Mouse (Mus musculus): ENCODE data around the gene Tgif2lx1. TPM values are rescaled to one million over a fixed set of nuclear protein-coding genes. Genes with fewer than 3 reads are reported as not detected.
"Not testable (repeated sequence)": the region's sequence is repeated elsewhere in the genome, so short reads cannot be mapped to it uniquely, and the experiment has no call there.

The Tgif2lx1 gene
- not detected in 2 replicates for polyA plus RNA-seq (2014; fragmentation: Nextera tagmentation; extraction: Ambion mirVana)

DNA sequence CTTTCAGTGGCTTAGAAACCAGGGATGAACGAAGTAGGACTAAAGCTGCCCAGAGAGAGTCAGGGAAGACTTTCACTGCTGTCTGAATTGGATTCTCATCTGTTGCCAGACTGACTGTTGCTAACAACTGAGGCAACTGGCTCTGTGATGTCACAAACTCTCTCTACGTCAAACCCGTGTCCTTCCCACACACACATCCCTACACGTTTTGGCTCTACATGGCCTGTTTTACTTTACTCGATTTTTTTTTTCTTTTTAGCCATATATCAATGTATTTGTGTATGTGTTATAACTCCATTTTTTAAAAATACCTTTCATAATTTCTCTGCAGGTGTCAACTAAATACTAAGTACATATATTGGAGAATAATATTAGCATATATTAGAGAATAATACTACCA is at the start of gene Tgif2lx1:
Gene Tgif2lx1 (minus strand): TSS at position 101 of the 400 bp plus-strand sequence.
- not testable (repeated sequence) for H3K27me3 ChIP-seq (ENCODE audit: control insufficient read depth, insufficient read depth, low read length); H3K4me2 ChIP-seq (ENCODE audit: low read depth); H3K4me3 ChIP-seq (ENCODE audit: low read depth, low read length); DNase-seq (ENCODE audit: low spot score); H3K9ac ChIP-seq (ENCODE audit: low read length); ATAC-seq (ENCODE audit: insufficient read depth, low FRiP score, low TSS enrichment); H3K27ac ChIP-seq (ENCODE audit: low read depth, low read length); H3K4me1 ChIP-seq (ENCODE audit: control insufficient read depth, insufficient read depth, low read length); H3K9me3 ChIP-seq (ENCODE audit: control insufficient read depth, low read length); H3K36me3 ChIP-seq (ENCODE audit: control insufficient read depth, insufficient read depth, low read length)
- WGBS = no CpG with 5 or more reads among the region's 5 CpGs

Other genes starting within 250 kb of the Tgif2lx1 start
- gene Tgif2lx2, start 53.5 kb downstream of the Tgif2lx1 start, polyA plus RNA-seq (2014; fragmentation: Nextera tagmentation; extraction: Ambion mirVana) = not detected in 2 replicates

Measured in neural tube, embryonic 11.5 days (tissue).